Mouse (Mus musculus): ENCODE measurements around the gene Plekha8. TPM values are rescaled to one million over a fixed set of nuclear protein-coding genes. Genes with fewer than 3 reads are reported as not detected.

Plekha8 gene
- polyA plus RNA-seq, 1 experiment = 8.0 TPM

GRCm38 (mm10) chr6:54629734-54630133 is 34.8 kb downstream of the Plekha8 start:
- DNase-seq (ENCODE audit: extremely low spot score in 1 of 2, low spot score in 1 of 2) = peak in 1 of 2 experiments; percentile 41

GRCm38 (mm10) chr6:54631462-54631861 is 36.6 kb downstream of the Plekha8 start:
- DNase-seq (ENCODE audit: extremely low spot score in 1 of 2, low spot score in 1 of 2) = peak in 1 of 2 experiments; percentile 69

GRCm38 (mm10) chr6:54639877-54640276 is 45.0 kb downstream of the Plekha8 start:
- no peak for DNase-seq (ENCODE audit: extremely low spot score in 1 of 2, low spot score in 1 of 2)

GRCm38 (mm10) chr6:54641953-54642352 is 47.0 kb downstream of the Plekha8 start:
- DNase-seq (ENCODE audit: extremely low spot score in 1 of 2, low spot score in 1 of 2) = peak; percentile 14 to 57

GRCm38 (mm10) chr6:54643181-54643580 is 48.3 kb downstream of the Plekha8 start:
- no peak for DNase-seq (ENCODE audit: extremely low spot score in 1 of 2, low spot score in 1 of 2)

GRCm38 (mm10) chr6:54655471-54656095 is 60.7 kb downstream of the Plekha8 start:
- DNase-seq (ENCODE audit: extremely low spot score in 1 of 2, low spot score in 1 of 2) = peak in 1 of 2 experiments; percentile 17

- DNase-seq (ENCODE audit: extremely low spot score in 1 of 2, low spot score in 1 of 2) = no peak
Measured at GRCm38 (mm10) chr6:54657861-54658260, 63.0 kb downstream of the Plekha8 start.

- DNase-seq (ENCODE audit: extremely low spot score in 1 of 2, low spot score in 1 of 2) = no peak
Measured at GRCm38 (mm10) chr6:54669868-54670267, 75.0 kb downstream of the Plekha8 start.

- DNase-seq (ENCODE audit: extremely low spot score in 1 of 2, low spot score in 1 of 2) = no peak
Measured at GRCm38 (mm10) chr6:54672901-54673300, 78.0 kb downstream of the Plekha8 start.

- DNase-seq (ENCODE audit: extremely low spot score in 1 of 2, low spot score in 1 of 2) = no peak
Measured at GRCm38 (mm10) chr6:54679686-54680085, 84.8 kb downstream of the Plekha8 start.

- DNase-seq (ENCODE audit: extremely low spot score in 1 of 2, low spot score in 1 of 2) = peak; percentile 90 to 97
Measured at GRCm38 (mm10) chr6:54680891-54681745, 86.2 kb downstream of the Plekha8 start, which contains the start of gene Mturn. Gene Mturn, plus strand, starts transcription at chr6:54681624.

GRCm38 (mm10) chr6:54681746-54682428 is 87.0 kb downstream of the Plekha8 start:
- DNase-seq (ENCODE audit: extremely low spot score in 1 of 2, low spot score in 1 of 2) = peak in 1 of 2 experiments; percentile 43

- no peak for DNase-seq (ENCODE audit: extremely low spot score in 1 of 2, low spot score in 1 of 2)
Measured at GRCm38 (mm10) chr6:54684085-54684484, 89.2 kb downstream of the Plekha8 start.

- no peak for DNase-seq (ENCODE audit: extremely low spot score in 1 of 2, low spot score in 1 of 2)
Measured at GRCm38 (mm10) chr6:54685103-54685502, 90.2 kb downstream of the Plekha8 start.

- no peak for DNase-seq (ENCODE audit: extremely low spot score in 1 of 2, low spot score in 1 of 2)
Measured at GRCm38 (mm10) chr6:54685716-54686395, 90.9 kb downstream of the Plekha8 start.

GRCm38 (mm10) chr6:54686946-54687737 is 92.2 kb downstream of the Plekha8 start:
- no peak for DNase-seq (ENCODE audit: extremely low spot score in 1 of 2, low spot score in 1 of 2)

- no peak for DNase-seq (ENCODE audit: extremely low spot score in 1 of 2, low spot score in 1 of 2)
Measured at GRCm38 (mm10) chr6:54688467-54689323, 93.8 kb downstream of the Plekha8 start.

- no peak for DNase-seq (ENCODE audit: extremely low spot score in 1 of 2, low spot score in 1 of 2)
Measured at GRCm38 (mm10) chr6:54689686-54690085, 94.8 kb downstream of the Plekha8 start.

- DNase-seq (ENCODE audit: extremely low spot score in 1 of 2, low spot score in 1 of 2) = peak in 1 of 2 experiments; percentile 41
Measured at GRCm38 (mm10) chr6:54690838-54691237, 95.9 kb downstream of the Plekha8 start.
